Mouse (Mus musculus): ENCODE measurements around the gene 6030452D12Rik. TPM values are rescaled to one million over a fixed set of nuclear protein-coding genes. Genes with fewer than 3 reads are reported as not detected.

6030452D12Rik gene
- total and polyA plus RNA-seq, 3 experiments = not detected

DNA sequence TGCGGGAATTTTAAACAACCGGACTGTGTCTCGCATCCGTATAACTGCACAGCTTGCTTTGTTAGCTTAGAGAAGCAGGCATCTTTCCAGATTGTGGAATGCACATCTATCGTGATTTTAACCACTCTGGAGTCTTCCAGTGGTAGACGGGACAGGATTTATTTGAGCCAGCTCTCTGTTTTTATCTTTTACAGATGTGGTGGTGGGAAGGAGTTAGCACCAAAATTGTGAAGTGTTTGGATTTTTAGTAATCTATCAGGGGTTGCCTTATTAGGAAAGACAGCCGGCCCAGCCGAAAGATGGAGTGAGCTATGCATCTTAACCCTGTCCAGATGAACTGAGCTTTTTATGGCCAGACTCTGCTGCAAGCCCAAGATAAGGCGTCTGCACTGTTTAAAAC lies 21.5 kb downstream of the 6030452D12Rik start:
- no peak for TF ChIP-seq POLR2A (IDR thresholded peaks at IDR 0.05; ENCODE audit: insufficient read depth, low read depth, low read length)
- WGBS = 48% methylated on average over 9 of the region's 9 CpGs
- intact Hi-C loops (cut with DNase I) = no loop called here
- H3K4me3 ChIP-seq = no peak overlapping the region
- no peak for DNase-seq
- H3K27ac ChIP-seq = no peak overlapping the region
- H3K36me3 ChIP-seq (ENCODE audit: control insufficient read depth, insufficient read depth, low read length) = no peaks in the 10 kb centered on the region
- H3K9ac ChIP-seq (ENCODE audit: low read depth, low read length) = no peak overlapping the region
- H3K4me1 ChIP-seq (ENCODE audit: control insufficient read depth, insufficient read depth, low read length) = no peaks in the 10 kb centered on the region
- no peaks in the 10 kb centered on the region for H3K27me3 ChIP-seq (ENCODE audit: control insufficient read depth, insufficient read depth, low read length)
- no peaks in the 10 kb centered on the region for H3K79me2 ChIP-seq (replicated peaks; ENCODE audit: control insufficient read depth, insufficient read depth, low read length)

DNA sequence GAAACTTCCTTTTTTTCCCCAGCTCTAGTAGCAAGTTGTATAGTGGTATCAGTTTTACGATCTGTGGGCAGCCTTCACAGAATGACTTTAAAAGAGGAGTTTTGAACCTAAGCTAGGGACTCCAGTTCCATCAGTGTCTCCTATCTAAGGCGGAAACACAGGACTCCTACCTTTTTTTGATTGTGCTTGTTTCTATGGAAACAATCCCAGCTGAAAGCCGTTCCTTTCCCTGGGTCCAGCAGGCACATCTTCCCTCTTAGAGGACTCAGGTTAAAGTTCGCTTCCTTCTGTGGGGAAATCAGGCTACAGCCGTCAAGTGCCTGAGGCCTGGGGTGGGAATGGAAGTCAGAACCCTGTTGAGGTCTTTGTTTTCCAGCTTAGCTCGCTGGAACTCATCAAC lies 26.4 kb downstream of the 6030452D12Rik start:
- H3K27ac ChIP-seq = no peak overlapping the region
- no peaks in the 10 kb centered on the region for H3K79me2 ChIP-seq (replicated peaks; ENCODE audit: control insufficient read depth, insufficient read depth, low read length)
- no peaks in the 10 kb centered on the region for H3K27me3 ChIP-seq (ENCODE audit: control insufficient read depth, insufficient read depth, low read length)
- TF ChIP-seq CTCF (IDR thresholded peaks at IDR 0.05) (no peak), POLR2A (IDR thresholded peaks at IDR 0.05; ENCODE audit: insufficient read depth, low read depth, low read length) (no peak), EP300 (IDR thresholded peaks at IDR 0.05; ENCODE audit: insufficient read depth, low read depth, low read length) (no peak)
- intact Hi-C loops (cut with DNase I) = no loop called here
- H3K36me3 ChIP-seq (ENCODE audit: control insufficient read depth, insufficient read depth, low read length) = no peaks in the 10 kb centered on the region
- no peak overlapping the region for H3K4me3 ChIP-seq
- no peak overlapping the region for H3K9ac ChIP-seq (ENCODE audit: low read depth, low read length)
- DNase-seq = no peak
- WGBS = 64% methylated on average over 6 of the region's 6 CpGs
- H3K4me1 ChIP-seq (ENCODE audit: control insufficient read depth, insufficient read depth, low read length) = no peaks in the 10 kb centered on the region

GRCm38 (mm10) chr8:106527241-106528036 lies 27.1 kb downstream of the 6030452D12Rik start:
- TF ChIP-seq POLR2A (IDR thresholded peaks at IDR 0.05; ENCODE audit: insufficient read depth, low read depth, low read length) (no peak), CTCF (IDR thresholded peaks at IDR 0.05) (peak; percentile 62), EP300 (IDR thresholded peaks at IDR 0.05; ENCODE audit: insufficient read depth, low read depth, low read length) (no peak)
- no peak overlapping the region for H3K27ac ChIP-seq
- intact Hi-C loops (cut with DNase I) = no loop called here
- no peaks in the 10 kb centered on the region for H3K36me3 ChIP-seq (ENCODE audit: control insufficient read depth, insufficient read depth, low read length)
- H3K4me1 ChIP-seq (ENCODE audit: control insufficient read depth, insufficient read depth, low read length) = no peaks in the 10 kb centered on the region
- H3K9ac ChIP-seq (ENCODE audit: low read depth, low read length) = no peak overlapping the region
- H3K27me3 ChIP-seq (ENCODE audit: control insufficient read depth, insufficient read depth, low read length) = no peaks in the 10 kb centered on the region
- H3K79me2 ChIP-seq (replicated peaks; ENCODE audit: control insufficient read depth, insufficient read depth, low read length) = no peaks in the 10 kb centered on the region
- H3K4me3 ChIP-seq = no peak overlapping the region
- 71% methylated on average over 9 of the region's 9 CpGs for WGBS
- no peak for DNase-seq

DNA sequence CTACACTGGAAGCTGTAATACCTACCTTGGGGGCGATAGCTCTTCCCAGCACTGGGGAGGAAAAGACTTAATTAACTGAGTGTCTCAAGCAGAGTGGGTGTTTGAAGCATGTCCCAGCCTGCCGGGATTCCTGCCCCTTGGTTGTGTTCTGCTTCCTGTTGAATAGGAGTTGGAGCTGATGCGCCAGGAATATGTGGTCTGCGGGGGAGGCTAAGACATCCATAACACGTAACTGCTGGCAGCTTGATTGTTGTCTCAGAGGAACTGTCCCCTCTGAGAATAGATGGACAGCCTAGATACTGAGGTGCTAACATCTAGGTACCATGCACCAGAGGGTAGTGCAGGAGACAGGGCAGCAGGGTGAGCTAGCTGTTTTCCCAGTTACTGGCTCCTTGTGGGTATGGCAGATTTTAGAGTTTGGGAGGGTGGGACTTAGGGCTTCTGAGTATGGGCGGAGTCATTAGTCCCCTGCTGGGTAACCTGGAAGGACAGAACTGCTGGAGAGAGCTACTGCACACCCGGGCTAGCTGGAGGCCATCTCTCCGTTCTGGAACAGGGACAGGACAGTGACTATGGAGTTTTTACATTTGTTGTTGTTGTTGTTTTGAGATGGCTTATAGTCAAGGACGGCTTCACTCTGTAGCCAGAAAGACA lies 28.4 kb downstream of the 6030452D12Rik start:
- Histone ChIP-seq H3K4me3 (no peak overlapping the region), H3K9ac (ENCODE audit: low read depth, low read length) (no peak overlapping the region), H3K27me3 (ENCODE audit: control insufficient read depth, insufficient read depth, low read length) (no peaks in the 10 kb centered on the region), H3K79me2 (replicated peaks; ENCODE audit: control insufficient read depth, insufficient read depth, low read length) (no peaks in the 10 kb centered on the region), H3K27ac (no peak overlapping the region), H3K36me3 (ENCODE audit: control insufficient read depth, insufficient read depth, low read length) (no peaks in the 10 kb centered on the region), H3K4me1 (ENCODE audit: control insufficient read depth, insufficient read depth, low read length) (no peaks in the 10 kb centered on the region)
- TF ChIP-seq POLR2A (IDR thresholded peaks at IDR 0.05; ENCODE audit: insufficient read depth, low read depth, low read length) (no peak), CTCF (IDR thresholded peaks at IDR 0.05) (no peak), EP300 (IDR thresholded peaks at IDR 0.05; ENCODE audit: insufficient read depth, low read depth, low read length) (no peak)
- WGBS = 76% methylated on average over 9 of the region's 9 CpGs
- DNase-seq = no peak
- intact Hi-C loops (cut with DNase I) = no loop called here

- intact Hi-C loops (cut with DNase I) = no loop called here
- Histone ChIP-seq H3K4me1 (ENCODE audit: control insufficient read depth, insufficient read depth, low read length) (no peaks in the 10 kb centered on the region), H3K27ac (no peak overlapping the region)
Measured at GRCm38 (mm10) chr8:106529885-106530482, 29.7 kb downstream of the 6030452D12Rik start.

GRCm38 (mm10) chr8:106530566-106530965 lies 30.2 kb downstream of the 6030452D12Rik start:
- intact Hi-C loops (cut with DNase I) = no loop called here
- no peak for DNase-seq
- Histone ChIP-seq H3K4me1 (ENCODE audit: control insufficient read depth, insufficient read depth, low read length) (no peaks in the 10 kb centered on the region), H3K9ac (ENCODE audit: low read depth, low read length) (no peak overlapping the region), H3K27ac (no peak overlapping the region), H3K36me3 (ENCODE audit: control insufficient read depth, insufficient read depth, low read length) (no peaks in the 10 kb centered on the region), H3K4me3 (no peak overlapping the region), H3K27me3 (ENCODE audit: control insufficient read depth, insufficient read depth, low read length) (no peaks in the 10 kb centered on the region), H3K79me2 (replicated peaks; ENCODE audit: control insufficient read depth, insufficient read depth, low read length) (no peaks in the 10 kb centered on the region)
- 65% methylated on average over 4 of the region's 4 CpGs for WGBS
- TF ChIP-seq CTCF (IDR thresholded peaks at IDR 0.05) (peak; percentile 63), POLR2A (IDR thresholded peaks at IDR 0.05; ENCODE audit: insufficient read depth, low read depth, low read length) (no peak)

More at GRCm38 (mm10) chr8:106529885-106530482, 29.7 kb downstream of the 6030452D12Rik start:
- Histone ChIP-seq H3K79me2 (replicated peaks; ENCODE audit: control insufficient read depth, insufficient read depth, low read length) (no peaks in the 10 kb centered on the region), H3K36me3 (ENCODE audit: control insufficient read depth, insufficient read depth, low read length) (no peaks in the 10 kb centered on the region), H3K9ac (ENCODE audit: low read depth, low read length) (no peak overlapping the region), H3K27me3 (ENCODE audit: control insufficient read depth, insufficient read depth, low read length) (no peaks in the 10 kb centered on the region), H3K4me3 (no peak overlapping the region)
- TF ChIP-seq CTCF (IDR thresholded peaks at IDR 0.05) = no peak
- no peak for TF ChIP-seq EP300 (IDR thresholded peaks at IDR 0.05; ENCODE audit: insufficient read depth, low read depth, low read length)
- no peak for TF ChIP-seq POLR2A (IDR thresholded peaks at IDR 0.05; ENCODE audit: insufficient read depth, low read depth, low read length)
- DNase-seq = no peak
- 82% methylated on average over 10 of the region's 10 CpGs for WGBS
